Mouse (Mus musculus): Measurements from ENCODE around the gene Macrod2. TPM values are rescaled to one million over a fixed set of nuclear protein-coding genes. Genes with fewer than 3 reads are reported as not detected.

Macrod2 gene
- total and polyA plus RNA-seq, 2 experiments from 2014 or later, result 37.3 to 67.2 TPM

GRCm38 (mm10) chr2:141800909-141801308 is 1405.8 kb downstream of the Macrod2 start:
- Histone ChIP-seq H3K9me3 (ENCODE audit: low read length) (no peaks in the 10 kb centered on the region), H3K36me3 (ENCODE audit: insufficient read depth, low read length) (no peaks in the 10 kb centered on the region), H3K27ac (ENCODE audit: low read depth, low read length) (no peak overlapping the region), H3K9ac (replicated peaks; ENCODE audit: low read length, poor library complexity, severe bottlenecking) (no peak overlapping the region), H3K4me3 (ENCODE audit: low read depth, low read length) (no peak overlapping the region), H3K4me2 (ENCODE audit: low read depth, low read length, poor library complexity, severe bottlenecking) (no peak overlapping the region), H3K27me3 (ENCODE audit: insufficient read depth, low read length) (no peaks in the 10 kb centered on the region), H3K4me1 (ENCODE audit: insufficient read depth, low read length) (no peaks in the 10 kb centered on the region)
- TF ChIP-seq CTCF (IDR thresholded peaks at IDR 0.05), result no peak
- 63% methylated on average over 2 of the region's 2 CpGs for WGBS
- no peak for DNase-seq (ENCODE audit: low spot score)
- no peak for ATAC-seq (ENCODE audit: low FRiP score)

- WGBS, result 92% methylated on average over 4 of the region's 4 CpGs
- Histone ChIP-seq H3K27me3 (ENCODE audit: insufficient read depth, low read length) (no peaks in the 10 kb centered on the region), H3K27ac (ENCODE audit: low read depth, low read length) (no peak overlapping the region), H3K9ac (replicated peaks; ENCODE audit: low read length, poor library complexity, severe bottlenecking) (no peak overlapping the region), H3K4me1 (ENCODE audit: insufficient read depth, low read length) (no peaks in the 10 kb centered on the region), H3K36me3 (ENCODE audit: insufficient read depth, low read length) (no peaks in the 10 kb centered on the region), H3K4me2 (ENCODE audit: low read depth, low read length, poor library complexity, severe bottlenecking) (no peak overlapping the region), H3K4me3 (ENCODE audit: low read depth, low read length) (no peak overlapping the region), H3K9me3 (ENCODE audit: low read length) (no peaks in the 10 kb centered on the region)
- no peak for TF ChIP-seq CTCF (IDR thresholded peaks at IDR 0.05)
- DNase-seq (ENCODE audit: low spot score) (no peak), ATAC-seq (ENCODE audit: low FRiP score) (no peak)
These were observed 1421.2 kb downstream of the Macrod2 start for GRCm38 (mm10) chr2:141816266-141816665.

- H3K4me3 ChIP-seq (ENCODE audit: low read depth, low read length), result no peak overlapping the region
- H3K4me1 ChIP-seq (ENCODE audit: insufficient read depth, low read length), result no peaks in the 10 kb centered on the region
- ATAC-seq (ENCODE audit: low FRiP score) (no peak), DNase-seq (ENCODE audit: low spot score) (peak; percentile 32)
- no peaks in the 10 kb centered on the region for H3K9me3 ChIP-seq (ENCODE audit: low read length)
- no peaks in the 10 kb centered on the region for H3K36me3 ChIP-seq (ENCODE audit: insufficient read depth, low read length)
- no peak overlapping the region for H3K9ac ChIP-seq (replicated peaks; ENCODE audit: low read length, poor library complexity, severe bottlenecking)
- H3K27me3 ChIP-seq (ENCODE audit: insufficient read depth, low read length), result no peaks in the 10 kb centered on the region
- H3K4me2 ChIP-seq (ENCODE audit: low read depth, low read length, poor library complexity, severe bottlenecking), result no peak overlapping the region
- TF ChIP-seq CTCF (IDR thresholded peaks at IDR 0.05), result no peak
- 60% methylated on average over 4 of the region's 4 CpGs for WGBS
- no peak overlapping the region for H3K27ac ChIP-seq (ENCODE audit: low read depth, low read length)
These were observed 1422.6 kb downstream of the Macrod2 start for GRCm38 (mm10) chr2:141817546-141818180.

- no peak overlapping the region for H3K4me2 ChIP-seq (ENCODE audit: low read depth, low read length, poor library complexity, severe bottlenecking)
- H3K36me3 ChIP-seq (ENCODE audit: insufficient read depth, low read length), result no peaks in the 10 kb centered on the region
- DNase-seq (ENCODE audit: low spot score) (peak; percentile 82), ATAC-seq (ENCODE audit: low FRiP score) (no peak)
- no peak overlapping the region for H3K9ac ChIP-seq (replicated peaks; ENCODE audit: low read length, poor library complexity, severe bottlenecking)
- no peak overlapping the region for H3K4me3 ChIP-seq (ENCODE audit: low read depth, low read length)
- H3K9me3 ChIP-seq (ENCODE audit: low read length), result no peaks in the 10 kb centered on the region
- no peak overlapping the region for H3K27ac ChIP-seq (ENCODE audit: low read depth, low read length)
- no peak for TF ChIP-seq CTCF (IDR thresholded peaks at IDR 0.05)
- H3K4me1 ChIP-seq (ENCODE audit: insufficient read depth, low read length), result no peaks in the 10 kb centered on the region
- H3K27me3 ChIP-seq (ENCODE audit: insufficient read depth, low read length), result no peaks in the 10 kb centered on the region
These were observed 1425.7 kb downstream of the Macrod2 start for GRCm38 (mm10) chr2:141820795-141821194.

- Histone ChIP-seq H3K36me3 (ENCODE audit: insufficient read depth, low read length) (no peaks in the 10 kb centered on the region), H3K27me3 (ENCODE audit: insufficient read depth, low read length) (no peaks in the 10 kb centered on the region), H3K27ac (ENCODE audit: low read depth, low read length) (no peak overlapping the region), H3K9ac (replicated peaks; ENCODE audit: low read length, poor library complexity, severe bottlenecking) (no peak overlapping the region), H3K4me1 (ENCODE audit: insufficient read depth, low read length) (no peaks in the 10 kb centered on the region), H3K4me3 (ENCODE audit: low read depth, low read length) (no peak overlapping the region), H3K4me2 (ENCODE audit: low read depth, low read length, poor library complexity, severe bottlenecking) (no peak overlapping the region), H3K9me3 (ENCODE audit: low read length) (no peaks in the 10 kb centered on the region)
- no peak for DNase-seq (ENCODE audit: low spot score)
- 79% methylated on average over 8 of the region's 8 CpGs for WGBS
- ATAC-seq (ENCODE audit: low FRiP score), result no peak
- no peak for TF ChIP-seq CTCF (IDR thresholded peaks at IDR 0.05)
These were observed 1430.7 kb downstream of the Macrod2 start for GRCm38 (mm10) chr2:141825606-141826495.

GRCm38 (mm10) chr2:141830496-141830895 is 1435.4 kb downstream of the Macrod2 start:
- no peak for ATAC-seq (ENCODE audit: low FRiP score)
- 79% methylated on average over 2 of the region's 2 CpGs for WGBS

More at GRCm38 (mm10) chr2:141830496-141830895, 1435.4 kb downstream of the Macrod2 start:
- Histone ChIP-seq H3K4me1 (ENCODE audit: insufficient read depth, low read length) (no peaks in the 10 kb centered on the region), H3K27me3 (ENCODE audit: insufficient read depth, low read length) (no peaks in the 10 kb centered on the region), H3K4me2 (ENCODE audit: low read depth, low read length, poor library complexity, severe bottlenecking) (no peak overlapping the region), H3K27ac (ENCODE audit: low read depth, low read length) (no peak overlapping the region), H3K9me3 (ENCODE audit: low read length) (no peaks in the 10 kb centered on the region), H3K4me3 (ENCODE audit: low read depth, low read length) (no peak overlapping the region), H3K9ac (replicated peaks; ENCODE audit: low read length, poor library complexity, severe bottlenecking) (no peak overlapping the region), H3K36me3 (ENCODE audit: insufficient read depth, low read length) (no peaks in the 10 kb centered on the region)
- DNase-seq (ENCODE audit: low spot score), result no peak
- no peak for TF ChIP-seq CTCF (IDR thresholded peaks at IDR 0.05)

Measured in midbrain, postnatal 0 days (tissue).